Mouse (Mus musculus): ENCODE data around the gene Zfp655.
A peak's percentile ranks its signal among the peaks of the same experiment; 100 is the strongest.
"Not testable (repeated sequence)": the region's sequence is repeated elsewhere in the genome, so short reads cannot be mapped to it uniquely, and the experiment has no call there.

Gene Zfp655

DNA sequence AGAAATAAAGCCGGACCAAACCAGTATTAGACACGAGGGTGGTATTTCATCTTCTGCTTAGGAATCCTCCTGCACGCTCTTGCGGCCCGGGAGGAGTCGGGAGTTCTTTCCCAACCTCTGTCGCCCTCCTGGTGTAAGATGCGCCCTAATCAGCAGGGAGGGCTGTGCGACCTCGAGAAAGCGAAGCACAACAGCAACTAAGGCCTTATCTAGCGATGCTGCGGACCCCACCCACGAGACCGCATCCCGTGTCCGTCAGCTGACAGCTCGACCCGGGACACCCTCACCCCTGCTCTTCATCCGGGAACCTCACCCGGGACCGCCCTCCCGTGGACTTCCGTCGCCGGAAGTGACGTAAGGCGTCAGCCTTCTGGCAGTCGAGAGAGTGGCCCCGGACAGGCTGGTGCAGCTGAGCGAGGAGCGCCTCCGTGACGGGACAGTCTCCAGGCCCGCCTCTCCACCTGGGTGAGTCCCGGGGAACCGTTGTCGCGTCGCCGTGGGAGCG lies at the start of gene Zfp655:
Gene Zfp655, plus strand, starts transcription at position 349 of the 505 bp plus-strand sequence.
- DNase-seq (ENCODE audit: low read depth, low spot score), result peak; percentile 96

DNA sequence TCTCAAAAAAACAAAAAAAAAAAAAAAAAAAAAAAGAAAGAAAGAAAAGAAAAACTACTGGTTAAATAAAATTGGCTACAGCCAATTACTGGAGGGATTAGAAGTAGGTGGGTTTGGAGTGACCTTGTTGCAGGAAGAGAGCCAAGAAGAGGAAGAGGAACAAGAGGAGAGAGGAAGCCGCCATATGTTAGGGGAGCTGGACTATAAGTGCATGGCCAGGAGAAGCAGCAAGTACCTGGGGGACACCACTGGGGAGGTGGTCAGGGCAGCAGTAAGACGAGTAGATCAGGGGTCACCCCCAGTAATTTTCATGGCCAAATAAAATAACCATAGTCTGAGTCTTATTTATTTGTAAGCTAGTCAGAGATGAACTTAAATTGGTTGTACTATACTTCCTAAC lies 46.3 kb upstream of the Zfp655 start:
- DNase-seq (ENCODE audit: low read depth, low spot score), result no peak

GRCm38 (mm10) chr5:145189416-145189815 lies 42.1 kb upstream of the Zfp655 start:
- no peak for DNase-seq (ENCODE audit: low read depth, low spot score)

GRCm38 (mm10) chr5:145190373-145190772 lies 41.1 kb upstream of the Zfp655 start:
- no peak for DNase-seq (ENCODE audit: low read depth, low spot score)

- peak; percentile 89 for DNase-seq (ENCODE audit: low read depth, low spot score)
These were observed 40.4 kb upstream of the Zfp655 start for GRCm38 (mm10) chr5:145190875-145191798.

- no peak for DNase-seq (ENCODE audit: low read depth, low spot score)
These were observed 39.6 kb upstream of the Zfp655 start, which contains the start of gene Atp5j2 for GRCm38 (mm10) chr5:145191962-145192361. Gene Atp5j2 (minus strand): TSS chr5:145192062.

- no peak for DNase-seq (ENCODE audit: low read depth, low spot score)
These were observed 31.1 kb upstream of the Zfp655 start for GRCm38 (mm10) chr5:145200387-145200786.

DNA sequence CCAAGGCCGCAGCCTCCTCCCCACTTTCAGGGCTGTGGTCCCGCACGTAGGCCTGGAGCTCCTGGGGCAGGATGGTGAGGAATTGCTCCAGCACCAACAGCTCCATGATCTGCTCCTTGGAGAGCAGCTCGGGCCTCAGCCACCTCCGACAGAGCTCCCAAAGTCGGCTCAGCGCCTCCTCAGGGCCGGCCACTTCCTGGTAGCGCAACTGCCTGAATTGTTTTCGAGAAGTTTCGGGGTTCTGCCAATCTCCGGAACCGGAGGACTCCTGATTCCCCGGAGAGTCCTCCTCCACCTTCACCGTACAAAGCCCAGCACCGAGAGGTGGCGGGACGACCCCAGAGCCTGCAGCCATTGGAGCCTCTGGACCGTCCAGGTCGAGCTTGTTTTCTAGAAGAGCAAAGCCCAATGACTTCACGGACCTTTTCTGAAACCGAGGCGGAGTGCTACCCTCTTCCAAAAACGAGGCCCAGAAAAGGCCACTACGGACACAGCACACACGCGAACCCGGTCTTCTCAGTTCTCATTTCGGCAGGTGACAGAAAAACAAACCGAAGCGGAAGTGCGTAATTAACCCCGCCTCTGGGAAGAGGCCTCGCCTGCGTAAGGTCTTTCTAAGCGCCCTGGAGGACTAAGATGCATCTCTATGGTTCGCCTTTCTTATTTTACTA lies 30.1 kb upstream of the Zfp655 start, which contains the start of gene Zkscan14:
Gene Zkscan14, minus strand, starts transcription at position 548 of the 671 bp plus-strand sequence.
- peak; percentile 82 for DNase-seq (ENCODE audit: low read depth, low spot score)

- DNase-seq (ENCODE audit: low read depth, low spot score), result no peak
These were observed 29.1 kb upstream of the Zfp655 start for GRCm38 (mm10) chr5:145202446-145202845.

- DNase-seq (ENCODE audit: low read depth, low spot score), result peak; percentile 98
These were observed 27.4 kb upstream of the Zfp655 start, which contains the start of gene Zkscan5 for GRCm38 (mm10) chr5:145203936-145204691. Gene Zkscan5 (plus strand): TSS chr5:145204562.

GRCm38 (mm10) chr5:145205041-145205440 lies 26.5 kb upstream of the Zfp655 start:
- DNase-seq (ENCODE audit: low read depth, low spot score), result no peak

- DNase-seq (ENCODE audit: low read depth, low spot score), result no peak
These were observed 24.1 kb upstream of the Zfp655 start for GRCm38 (mm10) chr5:145207385-145207784.

DNA sequence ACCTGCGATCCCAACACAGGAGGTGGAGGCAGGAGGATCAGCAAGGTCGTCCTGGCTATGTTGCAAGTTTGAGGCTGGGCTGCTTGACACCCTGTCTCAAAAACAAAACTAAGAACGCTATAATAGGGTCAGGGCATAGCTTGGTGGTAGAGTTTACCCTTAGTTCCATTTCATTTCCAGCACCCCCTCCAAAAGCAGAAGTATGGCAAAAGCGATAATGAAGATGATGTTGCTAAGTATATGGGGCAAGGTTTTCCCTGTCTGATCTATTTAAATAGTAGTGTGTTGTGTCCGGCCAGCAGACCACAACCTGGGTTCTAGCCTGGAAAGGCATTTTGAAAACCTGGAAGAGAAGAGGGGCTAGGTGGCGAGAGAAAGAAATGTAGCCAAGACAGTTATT lies 23.6 kb upstream of the Zfp655 start:
- DNase-seq (ENCODE audit: low read depth, low spot score), result no peak

DNA sequence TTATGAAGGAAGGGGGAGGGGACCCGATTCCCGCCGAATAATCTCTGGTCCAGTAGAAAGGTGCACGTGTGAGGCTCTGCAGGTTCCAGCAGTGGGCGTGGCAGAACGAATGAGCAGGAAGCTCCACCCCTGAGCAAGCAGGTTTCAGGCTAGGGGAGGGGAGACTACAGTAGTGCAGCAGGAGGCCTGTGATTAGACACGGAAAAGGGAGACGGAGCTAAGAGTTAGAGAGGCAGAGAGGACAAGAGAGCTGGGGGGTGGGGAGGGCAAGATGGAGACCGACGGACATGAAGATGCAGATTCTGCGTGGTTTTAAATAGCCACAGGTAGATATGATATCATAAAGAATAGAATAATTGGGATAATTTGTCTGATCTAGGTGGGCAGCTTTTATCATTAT lies 23.1 kb upstream of the Zfp655 start:
- not testable (repeated sequence) for DNase-seq (ENCODE audit: low read depth, low spot score)

DNA sequence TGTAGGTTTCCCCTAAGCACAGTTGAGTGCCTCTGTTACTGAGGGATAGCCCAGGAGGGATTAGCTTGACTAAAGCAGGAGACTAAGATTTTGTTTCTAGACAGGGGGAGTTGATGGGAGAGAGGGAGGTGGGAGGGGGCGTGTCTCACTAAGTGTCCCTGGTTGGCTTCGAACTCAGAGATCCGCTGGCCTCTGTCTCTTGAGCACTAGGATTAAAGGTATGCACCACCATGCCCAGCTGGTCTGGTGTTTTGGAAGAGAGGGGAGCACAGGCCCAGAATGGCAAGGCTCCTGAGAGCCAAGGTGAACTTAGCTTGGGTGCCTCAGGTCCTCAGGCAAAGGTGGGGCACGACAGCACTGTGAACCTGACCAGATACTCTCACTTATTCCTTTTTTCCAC lies 20.2 kb upstream of the Zfp655 start:
- DNase-seq (ENCODE audit: low read depth, low spot score), result no peak

DNA sequence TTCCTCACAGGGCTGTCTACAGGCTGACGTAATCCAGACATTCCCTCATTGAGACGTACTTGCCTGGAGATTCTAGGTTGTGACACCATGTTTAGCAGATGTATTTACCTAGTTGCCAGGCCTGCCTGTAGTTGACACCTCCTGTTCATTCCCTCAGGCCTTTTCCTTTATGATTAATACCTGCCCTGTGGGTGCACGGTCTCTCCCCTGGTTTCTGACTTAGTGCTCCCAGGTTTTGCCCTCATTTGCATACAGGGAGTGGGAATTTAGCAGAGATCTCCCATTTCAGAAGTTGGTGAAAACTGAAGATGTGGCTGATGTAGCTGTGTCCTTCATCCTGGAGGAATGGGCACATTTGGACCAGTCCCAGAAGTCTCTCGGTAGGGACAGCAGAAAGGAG lies 19.3 kb upstream of the Zfp655 start:
- no peak for DNase-seq (ENCODE audit: low read depth, low spot score)

DNA sequence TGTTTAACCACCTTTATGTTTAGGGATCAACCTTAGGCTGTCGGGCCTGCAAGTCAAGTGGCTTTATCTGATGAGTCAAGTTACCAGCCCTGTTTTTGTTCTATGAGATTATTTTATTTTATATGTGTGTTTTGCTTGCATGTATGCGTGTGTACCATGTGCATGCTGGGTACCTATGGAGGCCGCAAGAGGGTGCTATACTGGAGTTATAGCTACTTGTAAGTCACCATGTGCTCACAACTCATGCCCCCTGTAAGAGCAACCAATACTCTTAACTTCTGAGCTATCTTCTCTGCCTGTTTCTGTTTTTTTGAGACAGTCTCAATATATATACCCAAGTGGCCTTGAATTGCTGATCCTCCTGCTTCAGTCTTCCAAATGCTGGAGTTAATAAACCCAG lies 18.0 kb upstream of the Zfp655 start:
- no peak for DNase-seq (ENCODE audit: low read depth, low spot score)

- DNase-seq (ENCODE audit: low read depth, low spot score), result no peak
These were observed 16.8 kb upstream of the Zfp655 start for GRCm38 (mm10) chr5:145214679-145215078.

DNA sequence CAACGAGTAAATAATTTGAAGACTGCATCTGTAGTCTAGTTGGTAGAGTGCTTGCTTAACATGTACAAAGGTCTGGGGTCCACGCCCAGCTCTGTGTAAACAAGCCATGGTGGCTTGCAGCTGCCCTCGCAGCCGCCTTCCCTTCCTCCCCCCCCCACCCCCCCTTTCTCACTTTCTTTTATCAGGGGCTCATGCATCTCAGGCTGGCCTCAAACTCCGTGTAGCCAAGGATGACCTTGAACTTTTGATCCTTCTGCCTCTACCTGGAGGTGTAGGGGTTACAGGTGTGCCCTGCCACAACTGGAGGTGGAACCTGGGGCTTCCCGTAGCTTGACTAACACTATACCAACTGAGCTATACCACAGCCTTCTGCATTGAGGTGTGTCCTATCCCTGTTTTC lies 13.8 kb upstream of the Zfp655 start:
- DNase-seq (ENCODE audit: low read depth, low spot score), result no peak

GRCm38 (mm10) chr5:145218206-145218605 lies 13.3 kb upstream of the Zfp655 start:
- no peak for DNase-seq (ENCODE audit: low read depth, low spot score)

- DNase-seq (ENCODE audit: low read depth, low spot score), result no peak
These were observed 12.8 kb upstream of the Zfp655 start for GRCm38 (mm10) chr5:145218671-145219070.

GRCm38 (mm10) chr5:145219981-145220380 lies 11.5 kb upstream of the Zfp655 start:
- no peak for DNase-seq (ENCODE audit: low read depth, low spot score)
